Mouse (Mus musculus): Measurements from ENCODE around the gene Fam25c.

DNA sequence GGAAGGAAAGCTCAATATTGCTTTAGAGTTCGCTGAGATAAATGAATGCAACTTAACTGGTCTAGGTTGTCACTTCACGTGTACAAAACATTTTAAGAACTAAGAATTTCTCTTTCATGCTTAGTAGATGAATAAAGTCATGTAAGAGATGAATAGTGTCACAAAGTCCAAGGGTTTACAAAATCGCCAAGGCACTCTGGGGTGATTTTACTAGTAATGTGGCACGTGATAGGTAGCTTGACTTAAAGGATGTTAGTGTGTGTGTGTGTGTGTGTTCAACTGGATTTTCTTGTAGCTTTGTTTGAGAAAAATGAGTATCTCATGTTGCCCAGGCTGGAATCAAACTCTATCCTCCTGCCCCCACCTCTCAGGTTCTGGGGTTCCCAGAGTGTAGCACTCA, 46.0 kb downstream of the Fam25c start:
- TF ChIP-seq CTCF (IDR thresholded peaks at IDR 0.05; ENCODE audit: borderline replicate concordance, insufficient read depth, low read depth, low read length) (no peak), POLR2A (IDR thresholded peaks at IDR 0.05; ENCODE audit: borderline replicate concordance, insufficient read depth, low read length) (no peak)

Measured in cerebellum, adult 2 months (tissue).